Mouse (Mus musculus) right cerebral cortex, postnatal 4 days (tissue): ENCODE measurements around the gene Tmem101.

Experiments used
- DNase-seq: peaks from one replicate; pipeline ENCODE4 v3.0.0-alpha.2; 2022

Tmem101 gene

GRCm38 (mm10) chr11:102147213-102147989 is 8.8 kb downstream of the Tmem101 start:
- DNase-seq: no peak

- no peak for DNase-seq
Measured at GRCm38 (mm10) chr11:102146531-102146930, 9.7 kb downstream of the Tmem101 start.

GRCm38 (mm10) chr11:102146005-102146404 is 10.2 kb downstream of the Tmem101 start:
- no peak for DNase-seq

- DNase-seq: no peak
Measured at GRCm38 (mm10) chr11:102145471-102146001, 10.7 kb downstream of the Tmem101 start, which contains the start of gene Nags. Nags (plus strand) TSS chr11:102145513.

- DNase-seq: no peak
Measured at GRCm38 (mm10) chr11:102144957-102145470, 11.2 kb downstream of the Tmem101 start.

- DNase-seq: no peak
Measured at GRCm38 (mm10) chr11:102142355-102142754, 13.8 kb downstream of the Tmem101 start.

- peak; percentile 72 for DNase-seq
Measured at GRCm38 (mm10) chr11:102140508-102140907, 15.7 kb downstream of the Tmem101 start.

- DNase-seq: peak; percentile 77
Measured at GRCm38 (mm10) chr11:102138447-102138740, 17.8 kb downstream of the Tmem101 start.

- DNase-seq: no peak
Measured at GRCm38 (mm10) chr11:102137625-102138446, 18.4 kb downstream of the Tmem101 start.

- DNase-seq: no peak
Measured at GRCm38 (mm10) chr11:102134516-102134915, 21.7 kb downstream of the Tmem101 start.

GRCm38 (mm10) chr11:102117386-102117785 is 38.8 kb downstream of the Tmem101 start:
- no peak for DNase-seq

GRCm38 (mm10) chr11:102116241-102116640 is 40.0 kb downstream of the Tmem101 start:
- DNase-seq: no peak

GRCm38 (mm10) chr11:102111576-102111975 is 44.6 kb downstream of the Tmem101 start:
- no peak for DNase-seq

GRCm38 (mm10) chr11:102107732-102108131 is 48.5 kb downstream of the Tmem101 start, which contains the start of gene Pyy:
Pyy (minus strand) TSS chr11:102107832.
- DNase-seq: no peak

- no peak for DNase-seq
Measured at GRCm38 (mm10) chr11:102106911-102107310, 49.3 kb downstream of the Tmem101 start.
